Mouse (Mus musculus) liver, embryonic 11.5 days (tissue): ENCODE results near the gene Olfr49. TPM values are rescaled to one million over a fixed set of nuclear protein-coding genes. Genes with fewer than 3 reads are reported as not detected.
A peak's percentile ranks its signal among the peaks of the same experiment; 100 is the strongest.

Experiments
- ATAC-seq: fragments of 200-750 bp; cut with Nextera tagmentation; replicated peaks from 2 replicates; pipeline ENCODE4 v1.8.0; 2017; ENCODE audit warnings: moderate number of reproducible peaks, mild to moderate bottlenecking, moderate TSS enrichment, moderate library complexity; ENCODE audit not compliant: low FRiP score
- DNase-seq: peaks from one replicate; pipeline ENCODE4 v3.0.0-alpha.2; 2017; ENCODE audit warnings: low spot score
- H3K27ac ChIP-seq: fragments of 300-500 bp; sonication (generic); 2 replicates; pipeline ENCODE4 v1.5.1; 2014; ENCODE audit warnings: mild to moderate bottlenecking, low read depth, low read length, control low read depth
- H3K27me3 ChIP-seq: fragments of 300-500 bp; sonication (generic); replicated peaks from 2 replicates; pipeline ENCODE4 v1.6.1; 2014; ENCODE audit warnings: low read length, mixed read lengths; ENCODE audit not compliant: control insufficient read depth, insufficient read depth
- H3K36me3 ChIP-seq: fragments of 300-500 bp; sonication (generic); 2 replicates; pipeline ENCODE4 v1.6.1; 2014; ENCODE audit warnings: mild to moderate bottlenecking, low read length, moderate library complexity, mixed read lengths; ENCODE audit not compliant: control insufficient read depth, insufficient read depth
- H3K4me1 ChIP-seq: fragments of 300-500 bp; sonication (generic); replicated peaks from 2 replicates; pipeline ENCODE4 v1.6.1; 2014; ENCODE audit warnings: low read length, mixed read lengths; ENCODE audit not compliant: control insufficient read depth, insufficient read depth
- H3K4me2 ChIP-seq: fragments of 300-500 bp; sonication (generic); 2 replicates; pipeline ENCODE4 v1.6.1; 2014; ENCODE audit warnings: mild to moderate bottlenecking, control low read depth, moderate library complexity
- H3K4me3 ChIP-seq: fragments of 300-500 bp; sonication (generic); 2 replicates; pipeline ENCODE4 v1.5.1; 2014; ENCODE audit warnings: low read depth, low read length, control low read depth
- H3K9ac ChIP-seq: fragments of 300-500 bp; sonication (generic); 2 replicates; pipeline ENCODE4 v1.6.1; 2014; ENCODE audit warnings: low read depth, low read length, control low read depth
- H3K9me3 ChIP-seq: fragments of 300-500 bp; sonication (generic); 2 replicates; pipeline ENCODE4 v1.6.1; 2016; ENCODE audit warnings: low read length, inconsistent platforms, mixed read lengths; ENCODE audit not compliant: control insufficient read depth
- WGBS: fragments of 180-500 bp; shearing (Covaris S2); extraction: QIAGEN DNeasy Blood & Tissue Kit; methylation state at CpG from one replicate; pipeline ENCODE4 v1.1.7; 2014; 5-methylcytosine and 5-hydroxymethylcytosine counted together
- polyA plus RNA-seq: library from polyadenylated mRNA; unstranded; fragments of >200 nt; fragmentation: Nextera tagmentation; extraction: Ambion mirVana; gene quantifications from 2 replicates; pipeline ENCODE4 v1.2.1, GENCODE M21; 2014

Gene Olfr49
- polyA plus RNA-seq, 1 experiment from 2014 or later: not detected

DNA sequence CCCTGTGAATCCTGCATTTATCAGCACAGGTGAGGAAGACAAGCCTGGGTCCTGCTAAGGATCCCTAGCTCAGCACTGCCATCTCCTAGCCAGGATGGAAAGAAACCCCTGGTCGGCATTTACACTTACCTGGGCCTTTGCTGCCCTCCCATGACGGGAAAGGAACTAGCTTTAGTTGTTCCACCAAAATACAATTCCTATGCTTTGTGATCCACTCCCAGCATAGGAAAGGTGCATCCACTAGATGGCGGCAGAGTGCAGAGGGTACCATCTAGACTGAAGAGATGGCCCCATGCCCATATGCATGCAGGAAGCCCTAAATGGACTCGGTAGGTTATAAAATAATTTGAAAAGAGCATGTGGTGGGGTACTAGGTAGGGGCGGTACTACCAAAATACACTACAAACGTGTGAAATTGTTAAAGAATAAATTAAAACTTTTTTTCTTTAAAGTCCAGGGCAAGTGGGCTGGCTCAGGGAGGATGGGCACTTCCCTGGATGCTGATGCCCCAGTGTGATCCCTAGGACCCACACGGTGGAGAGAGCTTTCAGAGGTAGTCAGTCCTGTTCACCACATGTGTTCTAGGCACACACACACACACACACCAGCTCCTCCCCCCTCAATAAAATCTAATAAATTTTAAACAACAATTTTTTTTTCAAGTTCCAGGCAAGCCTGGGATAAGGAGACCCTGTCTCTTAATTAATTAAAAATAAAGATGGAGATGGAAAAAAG lies 45.6 kb downstream of the Olfr49 start:
- H3K4me3 ChIP-seq: no peak overlapping the region
- no peaks in the 10 kb centered on the region for H3K9me3 ChIP-seq
- peak; percentile 67 for DNase-seq
- WGBS: 32% methylated on average over 7 of the region's 7 CpGs
- H3K9ac ChIP-seq: no peak overlapping the region
- 0 out of 2 replicates have a peak, but pooled peaks cover under 1% of the 10 kb centered on the region for H3K4me1 ChIP-seq
- H3K27ac ChIP-seq: no peak overlapping the region
- H3K4me2 ChIP-seq: no peak overlapping the region
- ATAC-seq: 0 out of 2 replicates have a peak, but pooled peaks have one; percentile 55
- H3K27me3 ChIP-seq: no peaks in the 10 kb centered on the region
- peaks cover 34% of the 10 kb centered on the region for H3K36me3 ChIP-seq

DNA sequence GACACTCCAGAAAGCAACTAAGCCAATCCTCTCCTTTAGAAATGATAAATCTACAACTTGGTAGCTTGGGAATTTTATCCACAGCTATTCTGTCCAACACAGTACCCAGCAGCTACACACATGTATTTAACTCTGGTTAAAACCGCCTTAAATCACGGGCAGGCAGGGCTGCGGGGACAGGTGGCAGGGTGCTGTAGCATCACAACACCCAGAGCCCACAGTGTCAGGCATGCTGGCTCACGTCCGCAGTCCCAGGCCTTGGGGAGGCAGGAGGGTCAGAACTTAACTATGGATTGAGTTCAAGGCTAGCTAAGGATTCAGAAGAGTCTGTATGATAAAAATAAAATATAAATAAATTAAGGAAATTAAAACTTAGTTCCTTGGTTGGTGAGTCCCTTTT lies 47.9 kb downstream of the Olfr49 start:
- Histone ChIP-seq H3K9ac (no peak overlapping the region), H3K27ac (no peak overlapping the region), H3K4me1 (peaks cover 20% of the 10 kb centered on the region), H3K4me2 (no peak overlapping the region), H3K4me3 (no peak overlapping the region), H3K27me3 (no peaks in the 10 kb centered on the region), H3K9me3 (no peaks in the 10 kb centered on the region), H3K36me3 (peaks cover 22% of the 10 kb centered on the region)
- no peak for ATAC-seq
- DNase-seq: no peak
- WGBS: 93% methylated on average over 5 of the region's 5 CpGs

- Histone ChIP-seq H3K4me1 (peaks cover 22% of the 10 kb centered on the region), H3K27ac (no peak overlapping the region), H3K27me3 (no peaks in the 10 kb centered on the region), H3K4me2 (no peak overlapping the region), H3K36me3 (peaks cover 14% of the 10 kb centered on the region), H3K4me3 (no peak overlapping the region), H3K9ac (no peak overlapping the region), H3K9me3 (no peaks in the 10 kb centered on the region)
- 90% methylated on average over 5 of the region's 5 CpGs for WGBS
- ATAC-seq: no peak
- DNase-seq: no peak
Measured at GRCm38 (mm10) chr14:54235825-54236540, 48.8 kb downstream of the Olfr49 start.

GRCm38 (mm10) chr14:54234231-54235040 lies 50.3 kb downstream of the Olfr49 start:
- WGBS: 86% methylated on average over 20 of the region's 20 CpGs
- no peak overlapping the region for H3K27ac ChIP-seq
- H3K4me2 ChIP-seq: no peak overlapping the region
- no peaks in the 10 kb centered on the region for H3K9me3 ChIP-seq
- H3K9ac ChIP-seq: no peak overlapping the region
- DNase-seq (no peak), ATAC-seq (no peak)
- H3K27me3 ChIP-seq: no peaks in the 10 kb centered on the region
- H3K4me3 ChIP-seq: no peak overlapping the region
- H3K36me3 ChIP-seq: peaks cover 13% of the 10 kb centered on the region; the same call in 1 of the 2 replicates
- H3K4me1 ChIP-seq: peaks cover 22% of the 10 kb centered on the region

GRCm38 (mm10) chr14:54233559-54234143 lies 51.1 kb downstream of the Olfr49 start:
- H3K4me3 ChIP-seq: no peak overlapping the region
- 66% methylated on average over 16 of the region's 16 CpGs for WGBS
- DNase-seq (no peak), ATAC-seq (no peak)
- H3K4me2 ChIP-seq: peak overlapping the region; percentile 16
- no peaks in the 10 kb centered on the region for H3K27me3 ChIP-seq
- peaks cover 10% of the 10 kb centered on the region; the same call in 1 of the 2 replicates for H3K36me3 ChIP-seq
- peaks cover 27% of the 10 kb centered on the region for H3K4me1 ChIP-seq
- H3K27ac ChIP-seq: peak overlapping the region; percentile 26
- H3K9me3 ChIP-seq: no peaks in the 10 kb centered on the region
- no peak overlapping the region for H3K9ac ChIP-seq

DNA sequence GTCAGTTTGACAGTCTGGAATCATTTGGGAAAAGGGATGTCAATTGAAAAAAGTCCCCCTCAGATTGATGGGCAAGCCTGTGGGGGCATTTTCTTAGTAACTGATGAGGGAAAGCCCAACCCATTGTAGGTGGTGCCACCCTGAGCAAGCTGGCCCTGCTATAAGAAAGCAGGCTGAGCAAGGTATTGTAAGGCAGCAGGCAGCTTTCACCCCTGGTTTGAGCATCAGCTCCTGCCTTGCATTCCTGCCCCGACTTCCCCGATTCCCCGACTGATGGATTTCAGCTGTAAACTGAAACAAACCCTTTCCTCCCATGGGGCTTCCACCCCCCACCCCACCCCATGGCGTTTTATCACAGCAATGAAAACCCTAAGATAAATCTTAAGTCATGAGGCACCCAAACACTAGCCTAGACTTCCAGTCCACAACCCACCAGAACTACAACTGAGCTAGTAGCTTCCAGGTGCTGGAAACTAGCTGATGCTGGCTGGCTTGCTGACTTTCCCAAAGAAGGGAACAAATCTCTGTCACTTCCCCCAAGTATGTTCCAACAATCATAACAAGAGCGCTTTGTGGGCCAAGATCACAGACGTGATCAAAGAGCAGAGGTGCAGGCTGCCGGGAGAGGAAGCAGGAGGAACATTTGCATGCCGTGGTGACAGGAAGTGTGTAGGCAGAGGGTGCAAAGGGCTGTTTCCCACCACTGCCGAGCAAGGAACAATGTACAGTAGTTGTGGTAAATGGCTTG lies 51.8 kb downstream of the Olfr49 start:
- H3K9ac ChIP-seq: no peak overlapping the region
- H3K27ac ChIP-seq: peak overlapping the region; percentile 26
- H3K9me3 ChIP-seq: no peaks in the 10 kb centered on the region
- peak overlapping the region; percentile 16 for H3K4me2 ChIP-seq
- H3K4me1 ChIP-seq: peaks cover 34% of the 10 kb centered on the region
- no peaks in the 10 kb centered on the region for H3K27me3 ChIP-seq
- peaks cover 10% of the 10 kb centered on the region; the same call in 1 of the 2 replicates for H3K36me3 ChIP-seq
- WGBS: 16% methylated on average over 9 of the region's 9 CpGs
- DNase-seq: no peak
- no peak overlapping the region for H3K4me3 ChIP-seq
- no peak; the same call in 1 of the 2 replicates for ATAC-seq

DNA sequence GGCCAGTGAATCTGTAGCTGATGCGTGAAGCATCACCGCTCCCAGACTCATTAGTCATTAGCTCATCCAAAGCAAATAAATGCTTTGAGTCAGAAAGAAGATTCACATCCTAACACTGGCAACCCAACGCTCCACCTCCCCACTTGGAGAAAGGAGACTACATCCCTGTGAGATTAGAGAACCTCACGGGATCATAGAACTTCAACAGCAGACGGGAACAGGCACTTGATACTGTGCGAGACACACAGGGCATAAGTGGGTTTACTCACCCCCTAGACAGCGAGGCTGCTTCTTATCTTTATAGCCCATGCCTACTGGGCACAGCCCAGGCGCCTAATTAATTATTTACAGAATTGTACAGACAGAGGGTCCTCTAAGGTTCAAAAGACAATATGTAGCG lies 52.6 kb downstream of the Olfr49 start:
- Histone ChIP-seq H3K27me3 (no peaks in the 10 kb centered on the region), H3K36me3 (peaks cover 10% of the 10 kb centered on the region; the same call in 1 of the 2 replicates), H3K9ac (no peak overlapping the region), H3K4me3 (no peak overlapping the region), H3K27ac (no peak overlapping the region), H3K4me1 (peaks cover 41% of the 10 kb centered on the region), H3K4me2 (peak overlapping the region; percentile 4; the same call in 1 of the 2 replicates), H3K9me3 (no peaks in the 10 kb centered on the region)
- ATAC-seq (no peak), DNase-seq (no peak)
- 47% methylated on average over 9 of the region's 9 CpGs for whole genome bisulfite sequencing
